Mouse (Mus musculus): ENCODE data around the gene 1700030K09Rik. TPM values are rescaled to one million over a fixed set of nuclear protein-coding genes. Genes with fewer than 3 reads are reported as not detected.

Gene 1700030K09Rik
- total RNA-seq, 2 experiments from 2014 or later: 2.9 to 3.2 TPM

DNA sequence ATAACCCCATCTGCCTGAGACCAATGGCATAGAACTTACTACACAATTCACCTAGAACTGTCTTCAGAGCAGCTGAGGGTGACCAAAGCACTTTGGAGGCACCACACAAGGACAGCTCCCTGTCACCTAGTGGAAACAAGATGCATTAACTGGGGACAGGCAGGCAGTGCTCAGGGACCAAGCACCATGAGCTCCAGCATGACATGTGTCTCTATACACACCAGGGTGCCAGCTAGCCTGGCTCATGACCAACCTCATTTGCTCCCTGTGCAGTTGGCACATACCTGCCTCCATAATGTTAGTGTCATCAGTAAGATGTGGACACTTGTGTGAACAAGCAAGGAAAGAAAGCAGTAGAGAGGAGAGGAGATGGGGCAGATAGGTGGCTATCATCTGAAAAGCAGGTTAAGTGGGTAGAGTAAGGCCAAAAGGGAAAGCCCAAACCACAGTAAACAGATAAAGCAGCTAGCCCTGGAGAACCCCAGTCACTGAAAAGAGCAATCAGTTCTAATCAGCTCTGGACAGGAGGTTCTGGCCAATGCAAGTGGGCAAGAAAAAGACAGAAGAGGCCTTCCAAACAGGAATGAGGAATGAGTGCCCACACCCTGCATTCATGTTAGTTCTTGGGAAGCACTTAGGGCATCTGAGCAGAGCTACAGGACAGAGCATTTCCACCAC, 61.1 kb downstream of the 1700030K09Rik start:
- no peak for DNase-seq

DNA sequence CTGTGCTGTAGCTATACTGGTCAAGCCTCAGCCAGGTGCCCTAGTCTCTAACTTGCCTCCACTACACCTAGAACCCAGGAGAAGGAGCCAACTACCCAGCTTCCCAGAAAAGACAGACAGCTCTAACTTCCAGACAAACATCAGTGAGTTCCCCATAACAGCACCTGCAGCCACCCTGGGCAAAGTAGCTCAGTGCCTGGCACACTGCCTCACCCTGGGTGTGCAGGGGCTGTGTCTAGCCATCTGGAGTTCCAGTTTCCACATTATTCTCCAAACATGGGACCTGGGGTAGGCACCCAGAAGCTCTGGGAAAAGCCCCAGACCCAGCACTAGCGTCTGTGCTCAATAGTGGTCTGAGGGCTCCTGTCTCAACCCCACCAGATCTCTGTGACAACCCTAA, 63.8 kb downstream of the 1700030K09Rik start:
- DNase-seq: no peak

Small RNA genes within 50 kb of the gene (microRNA-seq; reads per million reads assigned to microRNA genes)
- 2.2 to 2.4 reads per million in 2 experiments for gene Mir7068 (ENCODE audit: borderline replicate concordance in 2 of 2)

Other genes starting within 250 kb of the 1700030K09Rik start
- gene Cib3, start 231.0 kb upstream of the 1700030K09Rik start, total RNA-seq (2021): not detected
- not detected for gene Gm11034, start 230.2 kb upstream of the 1700030K09Rik start, total RNA-seq (2021)
- 10 to 100 TPM in 1 of 2 experiments, 1 to 10 TPM in 1; 8.8 to 11.9 TPM for gene Fam32a, start 224.2 kb upstream of the 1700030K09Rik start, total RNA-seq (2021)
- 10 to 100 TPM; 21.0 to 22.2 TPM for gene Ap1m1, start 203.9 kb upstream of the 1700030K09Rik start, total RNA-seq (2021)
- gene Gm10282, start 138.6 kb upstream of the 1700030K09Rik start, total RNA-seq (2021): 1 to 10 TPM; 2.0 to 3.7 TPM
- gene Klf2, start 124.8 kb upstream of the 1700030K09Rik start, total RNA-seq (2021): 10 to 100 TPM; 16.1 to 17.4 TPM
- gene Eps15l1, start 22.4 kb upstream of the 1700030K09Rik start, total RNA-seq (2021): 10 to 100 TPM; 22.7 to 23.9 TPM
- gene Calr3, start within 50 bp of the 1700030K09Rik start, total RNA-seq (2021): 1 to 10 TPM; 2.1 to 2.5 TPM
- 10 to 100 TPM; 21.1 to 26.0 TPM for gene Cherp, start 31.3 kb downstream of the 1700030K09Rik start, total RNA-seq (2021)
- 10 to 100 TPM; 36.6 to 43.0 TPM for gene Slc35e1, start 48.7 kb downstream of the 1700030K09Rik start, total RNA-seq (2021)
- gene Med26, start 104.4 kb downstream of the 1700030K09Rik start, total RNA-seq (2021): 1 to 10 TPM; 7.3 to 7.9 TPM
- gene Smim7, start 127.2 kb downstream of the 1700030K09Rik start, total RNA-seq (2021): 10 to 100 TPM; 64.0 to 76.2 TPM
- gene Tmem38a, start 128.2 kb downstream of the 1700030K09Rik start, total RNA-seq (2021): 1,000 to 10,000 TPM; 1,062 to 1,195 TPM
- under 1 TPM; 0.33 to 0.96 TPM for gene Nwd1, start 202.8 kb downstream of the 1700030K09Rik start, total RNA-seq (2021)

Data from gastrocnemius, postnatal 25 days (tissue).